ENCODE assay signal across 23 mouse cellular contexts in the genomic region with DNA sequence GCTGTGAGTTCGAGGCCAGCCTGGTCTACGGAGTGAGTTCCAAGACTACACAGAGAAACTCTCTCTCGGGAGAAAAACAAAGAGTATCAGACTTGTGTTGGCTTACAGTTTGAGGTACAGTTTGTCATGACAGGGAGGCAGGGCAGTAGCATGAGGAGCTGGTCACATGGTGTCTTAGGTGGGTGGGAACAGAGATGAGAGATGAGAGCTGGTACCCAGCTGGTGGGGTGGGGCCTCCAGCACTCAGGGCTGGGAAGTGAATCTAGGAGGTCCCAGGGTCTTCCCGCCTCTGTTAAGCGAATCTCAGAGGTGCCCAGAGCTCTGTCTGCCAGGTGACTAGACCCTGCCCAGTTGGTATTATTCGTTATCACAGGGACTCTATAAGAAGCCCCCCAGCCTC. TPM values are rescaled to one million over a fixed set of nuclear protein-coding genes. Genes with fewer than 3 reads are reported as not detected.
DNase-seq lines count a peak whose midpoint lies in the region; ATAC-seq lines count a peak whose summit lies in the region.
"Had no signal": no experiment of that assay in that cellular context is flagged by ENCODE, and none has a peak within 500 bp of the region (broad histone marks: within the 10 kb centered on the region; RNA-seq: fewer than 3 reads in every experiment).

No protein-coding gene starts in this region.

- H3K27me3 ChIP-seq in heart, embryonic 11.5 days (ENCODE audit: control insufficient read depth, insufficient read depth, low read length), result no peaks in the 10 kb centered on the region
- H3K27me3 ChIP-seq in heart, embryonic 15.5 days, result no peaks in the 10 kb centered on the region
- peaks cover 7% of the 10 kb centered on the region; the same call in 1 of the 2 replicates for H3K27me3 ChIP-seq in embryonic facial prominence, embryonic 10.5 days (replicated peaks; ENCODE audit: low read depth, poor library complexity, severe bottlenecking)
- H3K27me3 ChIP-seq: embryonic facial prominence, embryonic 15.5 days; Patski had no signal

- no peak for ATAC-seq in heart, embryonic 11.5 days (replicated peaks; ENCODE audit: insufficient number of reproducible peaks, low FRiP score, low TSS enrichment)
- no peak for ATAC-seq in heart, embryonic 15.5 days (replicated peaks; ENCODE audit: insufficient number of reproducible peaks, insufficient read depth, low FRiP score, low read depth)
- ATAC-seq: intestine, postnatal 0 days; Patski had no signal

- DNase-seq in heart, adult 9 months (ENCODE audit: low spot score in 2 of 2), result no peak
- DNase-seq in heart, postnatal 4 days, result no peak
- no peak for DNase-seq in embryonic facial prominence, embryonic 10.5 days (ENCODE audit: low spot score)
- DNase-seq in lung, postnatal 4 days, result no peak
- DNase-seq in kidney, postnatal 25 days, result no peak

- H3K4me2 ChIP-seq in heart, embryonic 11.5 days, result no peak overlapping the region; the same call in 1 of the 2 replicates
- no peak overlapping the region for H3K4me2 ChIP-seq in heart, embryonic 15.5 days
- H3K4me2 ChIP-seq: embryonic facial prominence, embryonic 15.5 days; hindbrain, embryonic 12.5 days had no signal

- WGBS in heart, embryonic 11.5 days (ENCODE audit: insufficient replicate concordance), result 81% methylated on average over 6 of the region's 6 CpGs
- 86% methylated on average over 6 of the region's 6 CpGs for WGBS in heart, embryonic 15.5 days
- WGBS in embryonic facial prominence, embryonic 10.5 days, result 89% methylated on average over 6 of the region's 6 CpGs

- peak overlapping the region; percentile 50 for H3K27ac ChIP-seq in heart, embryonic 11.5 days (ENCODE audit: low read depth, low read length)
- peak overlapping the region; percentile 48; the same call in 1 of the 2 replicates for H3K27ac ChIP-seq in heart, embryonic 15.5 days
- peak overlapping the region; percentile 48; the same call in 1 of the 2 replicates for H3K27ac ChIP-seq in embryonic facial prominence, embryonic 10.5 days (replicated peaks)
- H3K27ac ChIP-seq: embryonic facial prominence, embryonic 15.5 days; hindbrain, embryonic 12.5 days had no signal

- H3K9ac ChIP-seq in heart, embryonic 11.5 days (ENCODE audit: low read depth, low read length), result no peak overlapping the region
- H3K9ac ChIP-seq in heart, embryonic 15.5 days, result no peak overlapping the region
- H3K9ac ChIP-seq: embryonic facial prominence, embryonic 15.5 days; hindbrain, embryonic 12.5 days had no signal

- H3K36me3 ChIP-seq in heart, embryonic 11.5 days (ENCODE audit: control insufficient read depth, insufficient read depth, low read length), result no peaks in the 10 kb centered on the region
- no peaks in the 10 kb centered on the region for H3K36me3 ChIP-seq in heart, embryonic 15.5 days
- no peaks in the 10 kb centered on the region for H3K36me3 ChIP-seq in embryonic facial prominence, embryonic 10.5 days (replicated peaks)
- H3K36me3 ChIP-seq: embryonic facial prominence, embryonic 15.5 days; forebrain, embryonic 10.5 days; hindbrain, embryonic 12.5 days had no signal

- H3K4me3 ChIP-seq in heart, embryonic 11.5 days (ENCODE audit: low read depth, low read length), result no peak overlapping the region
- no peak overlapping the region for H3K4me3 ChIP-seq in heart, embryonic 15.5 days
- H3K4me3 ChIP-seq in embryonic facial prominence, embryonic 10.5 days, result no peak overlapping the region
- H3K4me3 ChIP-seq: embryonic facial prominence, embryonic 15.5 days; erythroblast, embryonic 14.5 days; forebrain, embryonic 10.5 days; hindbrain, embryonic 12.5 days had no signal

- no peaks in the 10 kb centered on the region for H3K9me3 ChIP-seq in heart, embryonic 11.5 days (replicated peaks; ENCODE audit: control insufficient read depth, low read length)
- no peaks in the 10 kb centered on the region for H3K9me3 ChIP-seq in heart, embryonic 15.5 days (replicated peaks)
- no peaks in the 10 kb centered on the region for H3K9me3 ChIP-seq in embryonic facial prominence, embryonic 10.5 days
- H3K9me3 ChIP-seq: embryonic facial prominence, embryonic 15.5 days; forebrain, embryonic 10.5 days; hindbrain, embryonic 12.5 days had no signal

- peaks cover 26% of the 10 kb centered on the region for H3K4me1 ChIP-seq in heart, embryonic 11.5 days (ENCODE audit: control insufficient read depth, insufficient read depth, low read length)
- peaks cover 37% of the 10 kb centered on the region for H3K4me1 ChIP-seq in heart, embryonic 15.5 days (replicated peaks)
- H3K4me1 ChIP-seq in embryonic facial prominence, embryonic 10.5 days, result peaks cover 43% of the 10 kb centered on the region

RNA-seq across cellular contexts. Expression of a gene that starts 2.7 kb away (rescaled TPM):
- 5.0 and 6.0 TPM in 2 replicates for polyA plus RNA-seq in heart, embryonic 11.5 days (2014; fragmentation: Nextera tagmentation; extraction: Ambion mirVana)
- 6.7 and 10.4 TPM in 2 replicates for polyA plus RNA-seq in heart, embryonic 15.5 days (2015; fragmentation: Nextera tagmentation; extraction: Ambion mirVana)
- 10 to 100 TPM; 16.4 to 17.5 TPM for total RNA-seq in heart, postnatal 4 days (2021)
- 5.5 and 6.1 TPM in 2 replicates for polyA plus RNA-seq in embryonic facial prominence, embryonic 10.5 days (2016; fragmentation: Nextera tagmentation; extraction: Ambion mirVana)

RNA-seq across cellular contexts. Expression of a gene that starts 23.9 kb away (rescaled TPM):
- polyA plus RNA-seq in heart, embryonic 11.5 days (2014; fragmentation: Nextera tagmentation; extraction: Ambion mirVana), result 0.35 and 0.92 TPM in 2 replicates
- polyA plus RNA-seq in heart, embryonic 15.5 days (2015; fragmentation: Nextera tagmentation; extraction: Ambion mirVana), result 1.3 and 1.4 TPM in 2 replicates
- 1 to 10 TPM; 1.1 to 1.5 TPM for total RNA-seq in heart, postnatal 4 days (2021)
- polyA plus RNA-seq in embryonic facial prominence, embryonic 10.5 days (2016; fragmentation: Nextera tagmentation; extraction: Ambion mirVana), result 0.76 and 1.2 TPM in 2 replicates
- polyA plus RNA-seq: activated CD4-positive, CD25-positive, alpha-beta regulatory T cell, adult 4 months; CD4-positive, CD25-positive, alpha-beta regulatory T cell, adult 4 months; erythroblast, embryonic 14.5 days; inflammation-experienced regulatory T-cells, adult 6 months had no signal

RNA-seq across cellular contexts. Expression of a gene that starts 24.6 kb away (rescaled TPM):
- polyA plus RNA-seq in heart, embryonic 11.5 days (2014; fragmentation: Nextera tagmentation; extraction: Ambion mirVana), result 1.1 and 1.2 TPM in 2 replicates
- 9.1 and 11.6 TPM in 2 replicates for polyA plus RNA-seq in heart, embryonic 15.5 days (2015; fragmentation: Nextera tagmentation; extraction: Ambion mirVana)
- total RNA-seq in heart, postnatal 4 days (2021), result 10 to 100 TPM; 46.2 to 57.9 TPM
- 5.0 and 5.7 TPM in 2 replicates for polyA plus RNA-seq in embryonic facial prominence, embryonic 10.5 days (2016; fragmentation: Nextera tagmentation; extraction: Ambion mirVana)
- polyA plus RNA-seq: activated CD4-positive, CD25-positive, alpha-beta regulatory T cell, adult 4 months; CD4-positive, CD25-positive, alpha-beta regulatory T cell, adult 4 months had no signal

RNA-seq across cellular contexts. Expression of a gene that starts 43.2 kb away (rescaled TPM):
- polyA plus RNA-seq in heart, embryonic 11.5 days (2014; fragmentation: Nextera tagmentation; extraction: Ambion mirVana), result not detected in 2 replicates
- not detected in 2 replicates for polyA plus RNA-seq in heart, embryonic 15.5 days (2015; fragmentation: Nextera tagmentation; extraction: Ambion mirVana)
- not detected for total RNA-seq in heart, postnatal 4 days (2021)
- polyA plus RNA-seq in embryonic facial prominence, embryonic 10.5 days (2016; fragmentation: Nextera tagmentation; extraction: Ambion mirVana), result not detected in 2 replicates
- total RNA-seq: adrenal gland, adult 18-20 months; adrenal gland, postnatal 14 days; gastrocnemius, adult 8-10 months; gastrocnemius, postnatal 36 days had no signal
- polyA plus RNA-seq: activated CD4-positive, CD25-positive, alpha-beta regulatory T cell, adult 4 months; CD4-positive, CD25-positive, alpha-beta regulatory T cell, adult 4 months; embryonic facial prominence, embryonic 11.5 days; embryonic facial prominence, embryonic 15.5 days; erythroblast, embryonic 14.5 days; forebrain, embryonic 10.5 days; heart, postnatal 0 days; inflammation-experienced regulatory T-cells, adult 6 months; intestine, postnatal 0 days; kidney, embryonic 16.5 days; Patski had no signal

RNA-seq across cellular contexts. Expression of a gene that starts 48.2 kb away (rescaled TPM):
- polyA plus RNA-seq in heart, embryonic 11.5 days (2014; fragmentation: Nextera tagmentation; extraction: Ambion mirVana), result 14.7 and 17.1 TPM in 2 replicates
- 14.4 and 20.7 TPM in 2 replicates for polyA plus RNA-seq in heart, embryonic 15.5 days (2015; fragmentation: Nextera tagmentation; extraction: Ambion mirVana)
- total RNA-seq in heart, postnatal 4 days (2021), result 10 to 100 TPM; 29.1 to 33.8 TPM
- 12.0 and 12.4 TPM in 2 replicates for polyA plus RNA-seq in embryonic facial prominence, embryonic 10.5 days (2016; fragmentation: Nextera tagmentation; extraction: Ambion mirVana)
